Mouse (Mus musculus): ENCODE results near the gene 1700018G05Rik. TPM values are rescaled to one million over a fixed set of nuclear protein-coding genes. Genes with fewer than 3 reads are reported as not detected.
"Not testable (repeated sequence)": the region's sequence is repeated elsewhere in the genome, so short reads cannot be mapped to it uniquely, and the experiment has no call there.

The 1700018G05Rik gene
- not detected in 2 replicates for polyA plus RNA-seq (2015; fragmentation: Nextera tagmentation; extraction: Ambion mirVana)

DNA sequence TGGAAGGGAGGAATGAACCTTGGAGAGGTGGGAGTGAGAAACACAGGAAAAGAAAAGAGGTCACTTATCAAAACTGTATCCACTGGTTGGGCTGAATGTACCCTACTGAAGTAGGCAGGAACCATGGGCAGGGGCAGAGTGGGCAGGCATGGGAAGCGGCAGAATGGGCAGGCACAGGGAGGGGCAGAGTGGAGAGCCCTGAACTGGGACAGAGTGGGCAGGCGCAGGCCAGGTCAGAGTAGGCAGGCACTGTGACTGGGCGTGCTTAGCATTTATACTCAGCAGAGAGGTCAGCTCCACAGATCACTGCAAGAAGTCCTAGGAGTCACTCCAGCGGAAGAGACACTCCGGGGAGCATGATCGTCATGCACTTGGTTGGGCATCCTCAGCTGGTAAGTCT is at the start of gene 1700018G05Rik:
Gene 1700018G05Rik (plus strand): TSS at position 301 of the 400 bp plus-strand sequence.
- not testable (repeated sequence) for DNase-seq (ENCODE audit: low spot score)

DNA sequence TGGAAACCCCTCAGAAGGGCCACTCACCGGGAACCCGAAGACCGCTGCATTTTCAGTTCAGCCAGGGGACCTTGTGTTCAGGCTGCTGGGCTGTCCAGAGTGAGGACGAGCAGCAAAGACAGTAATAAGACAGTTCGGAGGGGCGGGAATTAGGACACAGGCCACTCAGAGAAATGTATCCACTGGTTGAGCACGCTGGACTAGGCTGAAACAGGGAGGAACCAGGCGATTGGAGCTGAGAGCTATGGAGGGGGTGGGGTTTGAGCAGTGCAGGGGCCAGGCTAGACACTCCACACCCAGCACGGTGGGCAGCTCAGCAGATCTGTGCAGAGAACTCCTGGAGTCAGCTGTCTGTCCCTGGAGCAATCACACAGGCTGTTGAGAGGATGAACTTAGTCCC is 19.6 kb upstream of the 1700018G05Rik start, which contains the start of the genes Dmrtc1a and 1700011M02Rik:
Gene Dmrtc1a (minus strand): TSS at position 101 of the 400 bp plus-strand sequence.
Gene 1700011M02Rik (plus strand): TSS at position 319 of the 400 bp plus-strand sequence.
- not testable (repeated sequence) for DNase-seq (ENCODE audit: low spot score)

DNA sequence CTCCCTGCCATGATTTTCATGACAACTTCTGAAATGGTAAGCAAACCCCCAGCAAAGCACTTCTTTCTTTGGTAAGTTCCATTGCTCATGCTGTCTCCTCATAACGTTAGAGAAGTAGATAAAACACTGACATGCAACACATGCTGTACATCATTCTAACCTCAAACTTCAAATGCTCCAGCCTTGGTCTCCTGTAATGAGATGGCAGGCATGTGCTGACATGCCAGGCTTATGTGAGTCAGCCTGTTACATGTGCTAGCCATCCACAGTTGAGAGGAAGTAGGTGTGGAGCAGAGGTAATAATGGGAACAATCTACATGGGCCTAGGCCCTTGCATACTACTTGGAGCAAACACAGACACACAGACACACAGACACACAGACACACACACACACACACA is 13.3 kb upstream of the 1700018G05Rik start:
- DNase-seq (ENCODE audit: low spot score), result not testable (repeated sequence)

DNA sequence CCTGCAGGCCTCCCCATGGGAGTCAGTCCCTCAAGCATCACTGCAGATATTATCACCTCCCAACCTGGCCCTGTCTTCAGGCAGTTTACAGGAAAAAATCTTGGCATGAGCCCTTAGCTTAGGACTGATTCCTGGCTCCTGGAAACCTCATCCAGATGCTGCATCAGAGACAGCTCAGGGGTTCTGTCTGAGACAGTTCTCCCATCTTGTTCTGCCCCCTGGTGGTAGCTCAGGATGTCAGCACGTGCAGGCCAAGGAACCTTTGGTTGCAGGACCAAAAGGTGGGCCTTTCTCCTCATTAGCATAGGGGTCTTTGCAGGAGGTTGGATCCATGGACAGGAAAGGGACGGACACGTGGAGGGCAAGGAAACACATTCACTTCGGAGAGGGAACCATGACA is 1.5 kb upstream of the 1700018G05Rik start:
- DNase-seq (ENCODE audit: low spot score), result not testable (repeated sequence)

DNA sequence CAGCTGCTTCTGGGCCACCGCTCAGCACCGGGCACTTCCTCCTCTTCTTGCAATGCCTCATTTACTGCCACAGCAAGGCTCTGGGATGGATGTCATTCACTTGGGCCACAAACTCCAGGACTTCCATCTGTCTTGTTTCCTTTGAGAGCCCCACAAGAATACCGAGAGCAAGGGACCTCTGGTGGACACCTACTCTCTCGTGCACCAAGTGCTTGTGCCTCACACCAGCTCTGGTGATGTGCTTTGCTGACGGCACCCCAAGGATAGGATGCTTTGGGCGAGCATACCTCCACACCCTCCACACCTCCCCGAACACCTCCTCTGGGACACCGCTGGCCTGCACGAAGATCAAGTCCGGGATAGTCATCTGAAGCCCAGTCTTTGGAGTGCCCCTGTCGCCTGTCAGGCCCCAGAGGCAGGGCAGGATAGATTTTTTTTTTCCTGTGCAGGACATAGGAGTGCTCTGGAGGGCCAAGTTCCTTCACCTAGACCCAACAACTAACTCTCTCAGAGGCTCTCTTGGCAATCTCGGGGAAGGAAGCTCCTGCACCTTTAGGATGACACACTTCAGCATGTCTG is 4.9 kb downstream of the 1700018G05Rik start:
- DNase-seq (ENCODE audit: low spot score), result no peak

DNA sequence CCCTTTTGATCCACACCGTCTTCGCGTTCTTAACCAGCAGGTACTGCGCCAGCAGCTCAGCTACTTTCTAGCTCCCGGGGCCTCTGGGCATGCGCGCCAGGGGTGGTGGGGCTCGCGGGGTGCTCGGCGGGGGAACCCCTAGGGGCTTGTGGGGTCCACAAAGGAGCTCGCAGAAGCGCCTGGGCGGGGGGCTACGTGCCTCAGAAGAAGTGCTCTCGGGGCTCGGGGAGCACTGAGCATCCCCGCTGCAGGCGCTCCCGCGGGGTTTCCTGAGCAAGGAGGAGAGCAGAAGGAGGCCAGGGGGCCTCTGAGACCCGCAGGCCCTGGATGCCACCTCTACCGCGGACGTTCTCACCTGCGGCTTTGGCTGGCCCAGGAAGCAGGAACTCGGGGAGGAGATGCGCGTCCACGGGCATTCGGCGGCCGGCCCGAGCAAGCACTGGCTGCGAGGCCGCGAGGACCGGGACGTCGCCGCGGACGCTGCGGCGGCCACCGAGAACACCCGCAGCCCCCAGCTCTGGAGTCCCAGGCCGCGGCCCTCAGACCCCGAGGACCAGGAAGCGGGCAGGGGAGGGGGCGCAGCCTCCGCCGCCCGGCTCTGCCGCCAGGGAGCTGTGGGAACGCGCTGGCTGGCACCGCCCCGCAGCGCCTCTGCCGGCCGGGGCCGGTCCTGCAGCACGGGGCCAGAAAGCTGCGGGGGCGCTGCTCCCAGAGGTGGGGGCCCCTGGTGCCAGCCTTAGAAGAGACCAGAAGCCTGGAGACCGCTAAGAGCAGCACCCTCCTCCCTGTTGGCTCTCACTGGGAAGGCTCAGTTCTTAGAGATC is 5.6 kb downstream of the 1700018G05Rik start:
- peak; percentile 24 for DNase-seq (ENCODE audit: low spot score)

DNA sequence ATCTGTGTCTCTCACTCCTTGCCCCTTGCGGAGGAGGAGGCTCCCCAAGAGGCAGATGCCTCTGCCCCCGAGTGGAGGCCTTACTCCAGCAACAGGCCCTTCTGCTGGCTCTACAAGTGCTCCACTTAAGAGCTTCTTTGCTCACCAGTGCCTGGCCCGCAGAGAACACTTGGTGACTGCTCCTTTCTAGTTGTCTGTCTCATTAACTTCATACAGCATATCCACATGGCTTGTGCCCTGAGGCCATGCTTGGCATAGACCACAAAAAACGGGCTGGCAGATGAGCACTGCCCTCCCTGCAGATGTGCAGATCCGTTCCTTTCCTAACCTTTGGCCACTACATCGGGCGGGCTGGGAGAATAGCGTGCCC is 6.2 kb downstream of the 1700018G05Rik start:
- no peak for DNase-seq (ENCODE audit: low spot score)

DNA sequence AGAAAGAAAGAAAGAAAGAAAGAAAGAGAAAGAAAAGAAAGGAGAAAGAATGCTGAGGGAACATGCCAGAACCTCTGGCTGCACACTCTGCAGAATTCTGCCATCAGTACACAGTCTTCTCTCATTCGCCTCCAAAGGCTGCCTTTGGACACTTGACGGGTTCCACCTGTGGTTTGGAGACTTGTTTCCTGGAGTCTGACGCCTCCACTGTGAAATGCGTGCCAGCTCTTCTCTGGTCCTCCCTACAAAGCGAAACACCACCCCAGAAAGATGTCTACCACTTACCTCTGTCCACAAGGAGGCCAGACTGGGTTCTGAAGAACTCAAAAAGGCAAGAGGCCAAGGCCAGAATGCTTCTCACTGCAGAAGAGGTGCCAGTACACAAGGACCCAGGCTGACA is 8.6 kb downstream of the 1700018G05Rik start:
- DNase-seq (ENCODE audit: low spot score), result no peak

DNA sequence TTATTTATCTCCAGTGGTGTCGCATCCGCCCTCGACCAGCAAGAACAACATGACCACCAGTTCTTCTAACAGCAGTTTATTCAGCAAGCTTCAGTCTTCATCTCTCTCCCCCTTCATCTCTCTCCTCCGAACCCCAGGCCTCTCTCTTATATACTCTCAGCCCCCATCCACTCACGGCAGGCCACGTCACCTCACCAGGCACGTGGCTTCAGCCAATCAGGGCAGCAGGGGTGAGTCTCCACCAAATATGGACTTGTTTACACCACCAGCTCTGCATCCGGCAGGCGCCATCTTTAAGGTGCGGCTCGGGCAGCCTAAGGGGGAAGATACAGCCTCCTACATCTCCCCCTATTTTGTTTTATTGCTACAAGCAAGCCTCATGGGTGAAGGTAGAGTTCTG is 22.0 kb downstream of the 1700018G05Rik start:
- DNase-seq (ENCODE audit: low spot score), result not testable (repeated sequence)

DNA sequence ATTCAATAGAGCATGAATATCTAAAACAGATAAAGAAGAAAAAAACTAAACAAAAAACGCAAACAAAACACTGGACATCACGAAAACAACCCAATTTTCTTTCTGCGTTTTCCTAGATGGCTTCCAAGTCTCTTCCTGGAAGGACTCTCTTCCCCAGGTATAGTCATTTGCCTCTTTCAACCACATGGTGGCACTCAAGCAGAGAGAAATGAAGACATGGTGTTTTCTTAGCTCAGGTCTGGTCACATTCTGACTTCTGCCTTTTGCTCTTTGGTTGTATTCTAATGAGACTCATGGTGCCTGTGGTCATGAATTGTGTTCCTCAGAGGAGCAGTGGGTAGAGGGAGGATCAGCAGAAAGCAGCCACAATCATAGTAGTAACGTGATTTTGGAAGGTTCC is 30.7 kb downstream of the 1700018G05Rik start:
- DNase-seq (ENCODE audit: low spot score), result no peak

DNA sequence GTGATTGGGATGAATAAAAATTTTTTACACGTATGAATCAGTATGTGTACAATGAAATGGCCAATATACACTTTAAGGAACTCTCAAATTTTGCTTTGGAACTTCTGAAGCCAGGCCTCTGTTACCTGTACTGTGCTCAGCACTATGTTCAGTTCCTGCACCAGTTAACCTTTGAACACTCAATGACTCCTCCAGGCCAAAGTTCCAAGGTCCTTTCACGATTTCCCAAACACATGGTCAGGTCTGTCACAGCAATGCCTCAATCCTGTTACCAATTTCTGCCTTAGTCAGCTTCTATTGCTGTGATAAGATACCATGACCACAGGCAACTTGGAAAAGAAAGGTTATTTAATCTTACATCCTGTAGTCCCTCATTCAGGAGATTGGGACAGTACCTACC is 32.4 kb downstream of the 1700018G05Rik start:
- no peak for DNase-seq (ENCODE audit: low spot score)

Other genes with a start within 250 kb of the 1700018G05Rik start
- gene Gm3880, start 241.4 kb upstream of the 1700018G05Rik start, polyA plus RNA-seq (2015; fragmentation: Nextera tagmentation; extraction: Ambion mirVana), result not detected in 2 replicates
- gene Gm9112, start 220.7 kb upstream of the 1700018G05Rik start, polyA plus RNA-seq (2015; fragmentation: Nextera tagmentation; extraction: Ambion mirVana), result not detected in 2 replicates
- gene Dmrtc1b, start 220.5 kb upstream of the 1700018G05Rik start, polyA plus RNA-seq (2015; fragmentation: Nextera tagmentation; extraction: Ambion mirVana), result 0.10 TPM in 1 of 2 replicates, not detected in the other
- gene Dmrtc1c1, start 125.4 kb upstream of the 1700018G05Rik start, polyA plus RNA-seq (2015; fragmentation: Nextera tagmentation; extraction: Ambion mirVana), result not detected in 2 replicates
- gene Dmrtc1c2, start 73.8 kb upstream of the 1700018G05Rik start, polyA plus RNA-seq (2015; fragmentation: Nextera tagmentation; extraction: Ambion mirVana), result not detected in 2 replicates
- gene 1700031F05Rik, start 60.4 kb upstream of the 1700018G05Rik start, polyA plus RNA-seq (2015; fragmentation: Nextera tagmentation; extraction: Ambion mirVana), result not detected in 2 replicates
- 0.78 and 1.2 TPM in 2 replicates for gene Dmrtc1a, start 19.7 kb upstream of the 1700018G05Rik start, polyA plus RNA-seq (2015; fragmentation: Nextera tagmentation; extraction: Ambion mirVana)
- gene 1700011M02Rik, start 19.5 kb upstream of the 1700018G05Rik start, polyA plus RNA-seq (2015; fragmentation: Nextera tagmentation; extraction: Ambion mirVana), result not detected in 2 replicates

Data from thymus, postnatal 0 days (tissue).